Mouse (Mus musculus) liver, postnatal 0 days (tissue): ENCODE results near the gene Panx3. TPM values are rescaled to one million over a fixed set of nuclear protein-coding genes. Genes with fewer than 3 reads are reported as not detected.

Source experiments
- ATAC-seq: fragments of 200-750 bp; cut with Nextera tagmentation; 2 replicates; pipeline ENCODE4 v1.8.0; 2017; ENCODE audit warnings: mild to moderate bottlenecking, moderate library complexity
- DNase-seq: peaks from one replicate; pipeline ENCODE4 v3.0.0-alpha.2; 2016
- H3K27ac ChIP-seq: fragments of 300-500 bp; sonication (generic); 2 replicates; pipeline ENCODE4 v1.5.1; 2014; ENCODE audit warnings: antibody characterized with exemption, moderate library complexity, mild to moderate bottlenecking, low read depth
- H3K27me3 ChIP-seq: fragments of 300-500 bp; sonication (generic); 2 replicates; pipeline ENCODE4 v1.6.1; 2014; ENCODE audit warnings: low read length, control low read depth, mixed read lengths; ENCODE audit not compliant: insufficient read depth
- H3K36me3 ChIP-seq: fragments of 300-500 bp; sonication (generic); replicated peaks from 2 replicates; pipeline ENCODE4 v1.6.1; 2014; ENCODE audit warnings: mild to moderate bottlenecking, control low read depth, low read length, moderate library complexity, mixed read lengths; ENCODE audit not compliant: insufficient read depth
- H3K4me1 ChIP-seq: fragments of 300-500 bp; sonication (generic); 2 replicates; pipeline ENCODE4 v1.6.1; 2014; ENCODE audit warnings: antibody characterized with exemption, mild to moderate bottlenecking, control low read depth; ENCODE audit not compliant: insufficient read depth
- H3K4me2 ChIP-seq: fragments of 300-500 bp; sonication (generic); 2 replicates; pipeline ENCODE4 v1.6.1; 2014; ENCODE audit warnings: low read depth, mild to moderate bottlenecking, low read length, moderate library complexity, mixed read lengths
- H3K4me3 ChIP-seq: fragments of 300-500 bp; sonication (generic); 2 replicates; pipeline ENCODE4 v1.5.1; 2014; ENCODE audit warnings: low read depth, low read length
- H3K9ac ChIP-seq: fragments of 300-500 bp; sonication (generic); replicated peaks from 2 replicates; pipeline ENCODE4 v1.6.1; 2014; ENCODE audit warnings: mild to moderate bottlenecking, moderate library complexity
- H3K9me3 ChIP-seq: fragments of 300-500 bp; sonication (generic); 2 replicates; pipeline ENCODE4 v1.6.1; 2016; ENCODE audit warnings: mild to moderate bottlenecking, control low read depth, low read length, mixed read lengths
- CTCF ChIP-seq: sonication (generic); IDR thresholded peaks from 2 replicates; pipeline ENCODE4 v1.5.1; 2016; ENCODE audit warnings: antibody characterized with exemption, low read depth
- EP300 ChIP-seq: IDR thresholded peaks from 2 replicates; pipeline ENCODE4 v1.6.1; 2016; ENCODE audit warnings: antibody characterized with exemption, low read depth, mild to moderate bottlenecking
- WGBS: fragments of 180-500 bp; shearing (Covaris S2); extraction: QIAGEN DNeasy Blood & Tissue Kit; methylation state at CpG from one replicate; pipeline ENCODE4 v1.1.7; 2014; ENCODE audit not compliant: insufficient replicate concordance; 5-methylcytosine and 5-hydroxymethylcytosine counted together
- polyA plus RNA-seq: library from polyadenylated mRNA; unstranded; fragments of >200 nt; fragmentation: Nextera tagmentation; extraction: Ambion mirVana; gene quantifications from 2 replicates; pipeline ENCODE4 v1.2.1, GENCODE M21; 2015

Panx3 gene
- polyA plus RNA-seq, 1 experiment from 2014 or later, result not detected

- peak within 1 kb of the TSS; percentile 85 for H3K9ac ChIP-seq
- no peaks in the 10 kb centered on the region for H3K9me3 ChIP-seq
- WGBS, result under 1% methylated on average over 36 of the region's 36 CpGs
- peak within 1 kb of the TSS; percentile 81 for H3K4me3 ChIP-seq
- DNase-seq (peak; percentile 90), ATAC-seq (peak; percentile 96)
- TF ChIP-seq EP300 (peak; percentile 67), CTCF (no peak)
- H3K4me1 ChIP-seq, result no peaks in the 10 kb centered on the region
- H3K36me3 ChIP-seq, result peaks cover 26% of the 10 kb centered on the region
- H3K4me2 ChIP-seq, result peak within 1 kb of the TSS; percentile 74
- peak within 1 kb of the TSS; percentile 94 for H3K27ac ChIP-seq
- no peaks in the 10 kb centered on the region for H3K27me3 ChIP-seq
Observed at GRCm38 (mm10) chr9:37656931-37657481, 12.0 kb downstream of the Panx3 start, which contains the start of gene Tbrg1. TSS of gene Tbrg1 (minus strand) at chr9:37657312.

GRCm38 (mm10) chr9:37656439-37656881 lies 12.6 kb downstream of the Panx3 start:
- WGBS, result 0% methylated on average over 10 of the region's 10 CpGs
- ATAC-seq, result peak; percentile 48
- TF ChIP-seq EP300, result no peak
- TF ChIP-seq CTCF, result no peak

GRCm38 (mm10) chr9:37655961-37656360 lies 13.1 kb downstream of the Panx3 start:
- Histone ChIP-seq H3K36me3 (peaks cover 34% of the 10 kb centered on the region), H3K4me2 (peak overlapping the region; percentile 74), H3K27me3 (no peaks in the 10 kb centered on the region), H3K4me3 (peak overlapping the region; percentile 81), H3K9ac (peak overlapping the region; percentile 85), H3K27ac (peak overlapping the region; percentile 94; the same call in 1 of the 2 replicates), H3K4me1 (no peaks in the 10 kb centered on the region), H3K9me3 (no peaks in the 10 kb centered on the region)
- ATAC-seq (peak; percentile 1; the same call in 1 of the 2 replicates), DNase-seq (no peak)
- TF ChIP-seq CTCF (no peak), EP300 (no peak)
- WGBS, result 37% methylated on average over 8 of the region's 8 CpGs

More at GRCm38 (mm10) chr9:37656439-37656881, 12.6 kb downstream of the Panx3 start:
- Histone ChIP-seq H3K4me1 (no peaks in the 10 kb centered on the region), H3K9me3 (no peaks in the 10 kb centered on the region), H3K4me2 (peak overlapping the region; percentile 74), H3K4me3 (peak overlapping the region; percentile 81), H3K9ac (peak overlapping the region; percentile 85), H3K27ac (peak overlapping the region; percentile 94), H3K36me3 (peaks cover 29% of the 10 kb centered on the region), H3K27me3 (no peaks in the 10 kb centered on the region)
- DNase-seq, result peak; percentile 27

DNA sequence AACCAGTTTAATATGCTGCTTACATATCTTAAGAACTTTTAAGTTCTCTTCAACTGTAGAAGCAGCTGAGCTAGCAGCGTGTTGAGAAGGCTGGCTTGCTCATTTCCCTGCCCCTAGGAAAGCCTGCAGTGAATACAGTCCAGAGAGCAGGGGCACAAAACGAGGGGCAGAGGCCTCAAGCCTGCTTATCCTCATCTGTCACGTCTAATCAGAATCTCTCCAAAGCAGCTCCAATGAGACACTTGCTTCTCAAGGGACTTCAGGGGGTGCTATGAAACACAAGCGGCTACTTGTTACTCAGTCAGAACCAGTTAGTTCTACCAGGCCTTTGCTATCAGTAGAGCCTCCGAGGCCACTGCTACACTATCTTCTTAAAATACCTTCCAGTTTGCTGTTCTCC lies 15.2 kb downstream of the Panx3 start:
- Histone ChIP-seq H3K27me3 (no peaks in the 10 kb centered on the region), H3K27ac (no peak overlapping the region), H3K4me3 (no peak overlapping the region), H3K9ac (no peak overlapping the region), H3K36me3 (peaks cover 56% of the 10 kb centered on the region), H3K4me1 (no peaks in the 10 kb centered on the region), H3K4me2 (no peak overlapping the region), H3K9me3 (no peaks in the 10 kb centered on the region)
- no peak for TF ChIP-seq CTCF
- TF ChIP-seq EP300, result no peak
- 83% methylated on average over 5 of the region's 5 CpGs for WGBS
- no peak for ATAC-seq
- DNase-seq, result no peak

DNA sequence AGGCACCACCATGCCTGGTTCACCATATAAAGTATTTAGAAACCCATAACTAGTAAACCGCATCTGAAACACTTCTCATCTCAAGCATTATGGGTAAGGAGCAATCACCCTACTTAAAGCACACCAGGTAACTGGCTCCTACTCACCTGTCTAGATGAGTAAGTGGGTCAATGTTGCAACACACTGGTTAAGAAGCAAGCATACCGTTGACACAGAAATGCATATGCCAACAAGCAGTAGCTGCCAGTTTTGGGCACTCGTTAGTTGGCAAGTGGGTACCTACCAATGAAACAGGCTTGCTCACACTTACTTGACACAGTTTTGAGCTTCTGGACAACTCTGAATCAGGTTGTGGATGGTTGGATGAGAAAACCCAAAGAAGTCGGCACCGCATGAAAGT lies 18.4 kb downstream of the Panx3 start:
- Histone ChIP-seq H3K9me3 (no peaks in the 10 kb centered on the region), H3K27me3 (no peaks in the 10 kb centered on the region), H3K9ac (no peak overlapping the region), H3K4me1 (no peaks in the 10 kb centered on the region), H3K27ac (no peak overlapping the region), H3K36me3 (peaks cover 76% of the 10 kb centered on the region), H3K4me2 (no peak overlapping the region), H3K4me3 (no peak overlapping the region)
- ATAC-seq, result no peak
- no peak for TF ChIP-seq CTCF
- no peak for TF ChIP-seq EP300
- 87% methylated on average over 5 of the region's 5 CpGs for WGBS
- no peak for DNase-seq

- H3K27me3 ChIP-seq, result no peaks in the 10 kb centered on the region
- H3K4me3 ChIP-seq, result no peak overlapping the region
- 79% methylated on average over 3 of the region's 3 CpGs for WGBS
- H3K9ac ChIP-seq, result no peak overlapping the region
- no peaks in the 10 kb centered on the region for H3K4me1 ChIP-seq
- H3K36me3 ChIP-seq, result peaks cover 47% of the 10 kb centered on the region
- no peak overlapping the region for H3K4me2 ChIP-seq
- no peak for ATAC-seq
- TF ChIP-seq EP300 (no peak), CTCF (no peak)
- H3K9me3 ChIP-seq, result no peaks in the 10 kb centered on the region
- DNase-seq, result no peak
- H3K27ac ChIP-seq, result no peak overlapping the region
Observed at GRCm38 (mm10) chr9:37646246-37646645, 22.8 kb downstream of the Panx3 start.
